Mouse (Mus musculus) embryonic facial prominence, embryonic 11.5 days (tissue): ENCODE results near the gene Otos. TPM values are rescaled to one million over a fixed set of nuclear protein-coding genes. Genes with fewer than 3 reads are reported as not detected.

ENCODE experiments used
- polyA plus RNA-seq: library from polyadenylated mRNA; unstranded; fragments of >200 nt; fragmentation: Nextera tagmentation; extraction: Ambion mirVana; gene quantifications from 2 replicates; pipeline ENCODE4 v1.2.1, GENCODE M21; 2014

Otos gene
- polyA plus RNA-seq, 1 experiment from 2014 or later, result not detected

Other genes with a start within 250 kb of the Otos start
- 275 and 332 TPM in 2 replicates for gene Ndufa10, start 175.0 kb downstream of the Otos start, polyA plus RNA-seq
- gene Olfr1416, start 163.7 kb downstream of the Otos start, polyA plus RNA-seq, result not detected in 2 replicates
- not detected in 2 replicates for gene Olfr1415, start 152.7 kb downstream of the Otos start, polyA plus RNA-seq
- gene Olfr1414, start 130.2 kb downstream of the Otos start, polyA plus RNA-seq, result 0.22 TPM in 1 of 2 replicates, not detected in the other
- not detected in 2 replicates for gene Olfr1413, start 77.5 kb downstream of the Otos start, polyA plus RNA-seq
- gene Olfr1412, start 63.1 kb downstream of the Otos start, polyA plus RNA-seq, result not detected in 2 replicates
- gene Olfr1411, start 54.4 kb downstream of the Otos start, polyA plus RNA-seq, result not detected in 2 replicates
- gene Olfr1410, start 43.1 kb downstream of the Otos start, polyA plus RNA-seq, result not detected in 2 replicates
- 0.11 TPM in 1 of 2 replicates, not detected in the other for gene Olfr12, start 31.1 kb downstream of the Otos start, polyA plus RNA-seq
- 307 and 343 TPM in 2 replicates for gene Cops9, start 6.9 kb downstream of the Otos start, polyA plus RNA-seq
- gene Gpc1, start 182.8 kb upstream of the Otos start, polyA plus RNA-seq, result 37.7 and 41.9 TPM in 2 replicates